Mouse (Mus musculus): ENCODE measurements around the gene Rrp12. TPM values are rescaled to one million over a fixed set of nuclear protein-coding genes. Genes with fewer than 3 reads are reported as not detected.

The Rrp12 gene
- polyA plus RNA-seq, 1 experiment from 2014 or later, result 10.7 TPM

GRCm38 (mm10) chr19:41908736-41909135 lies 12.8 kb upstream of the Rrp12 start:
- ATAC-seq (ENCODE audit: low read depth), result no peak
- WGBS, result 92% methylated on average over 3 of the region's 3 CpGs
- peaks cover 11% of the 10 kb centered on the region for H3K4me1 ChIP-seq (ENCODE audit: control insufficient read depth, insufficient read depth, low read length)
- no peak overlapping the region for H3K4me3 ChIP-seq (ENCODE audit: low read depth, low read length)
- H3K36me3 ChIP-seq (ENCODE audit: control insufficient read depth, insufficient read depth, low read length), result no peaks in the 10 kb centered on the region
- no peak overlapping the region for H3K27ac ChIP-seq (ENCODE audit: low read depth, low read length)
- H3K27me3 ChIP-seq (ENCODE audit: control insufficient read depth, insufficient read depth, low read length), result no peaks in the 10 kb centered on the region
- H3K9ac ChIP-seq (replicated peaks; ENCODE audit: low read depth, low read length), result no peak overlapping the region
- H3K4me2 ChIP-seq (ENCODE audit: low read depth, low read length), result no peak overlapping the region
- no peaks in the 10 kb centered on the region for H3K9me3 ChIP-seq (ENCODE audit: control insufficient read depth, low read length)

- H3K9ac ChIP-seq (replicated peaks; ENCODE audit: low read depth, low read length), result no peak overlapping the region
- WGBS, result 68% methylated on average over 8 of the region's 8 CpGs
- H3K36me3 ChIP-seq (ENCODE audit: control insufficient read depth, insufficient read depth, low read length), result no peaks in the 10 kb centered on the region
- no peaks in the 10 kb centered on the region for H3K4me1 ChIP-seq (ENCODE audit: control insufficient read depth, insufficient read depth, low read length)
- no peak overlapping the region for H3K4me2 ChIP-seq (ENCODE audit: low read depth, low read length)
- ATAC-seq (ENCODE audit: low read depth), result no peak
- no peak overlapping the region for H3K4me3 ChIP-seq (ENCODE audit: low read depth, low read length)
- no peak overlapping the region for H3K27ac ChIP-seq (ENCODE audit: low read depth, low read length)
- H3K9me3 ChIP-seq (ENCODE audit: control insufficient read depth, low read length), result no peaks in the 10 kb centered on the region
- no peaks in the 10 kb centered on the region for H3K27me3 ChIP-seq (ENCODE audit: control insufficient read depth, insufficient read depth, low read length)
Measured at GRCm38 (mm10) chr19:41907079-41907760, 11.2 kb upstream of the Rrp12 start.

- Histone ChIP-seq H3K4me3 (ENCODE audit: low read depth, low read length) (no peak overlapping the region), H3K27me3 (ENCODE audit: control insufficient read depth, insufficient read depth, low read length) (no peaks in the 10 kb centered on the region), H3K4me1 (ENCODE audit: control insufficient read depth, insufficient read depth, low read length) (no peaks in the 10 kb centered on the region), H3K4me2 (ENCODE audit: low read depth, low read length) (no peak overlapping the region), H3K36me3 (ENCODE audit: control insufficient read depth, insufficient read depth, low read length) (no peaks in the 10 kb centered on the region), H3K9me3 (ENCODE audit: control insufficient read depth, low read length) (no peaks in the 10 kb centered on the region), H3K27ac (ENCODE audit: low read depth, low read length) (no peak overlapping the region), H3K9ac (replicated peaks; ENCODE audit: low read depth, low read length) (no peak overlapping the region)
- 71% methylated on average over 6 of the region's 6 CpGs for WGBS
- ATAC-seq (ENCODE audit: low read depth), result no peak
Measured at GRCm38 (mm10) chr19:41906311-41907078, 10.5 kb upstream of the Rrp12 start.

GRCm38 (mm10) chr19:41905246-41905645 lies 9.3 kb upstream of the Rrp12 start:
- H3K9ac ChIP-seq (replicated peaks; ENCODE audit: low read depth, low read length), result no peak overlapping the region
- no peaks in the 10 kb centered on the region for H3K4me1 ChIP-seq (ENCODE audit: control insufficient read depth, insufficient read depth, low read length)
- H3K4me2 ChIP-seq (ENCODE audit: low read depth, low read length), result no peak overlapping the region
- 90% methylated on average over 2 of the region's 2 CpGs for WGBS
- no peaks in the 10 kb centered on the region for H3K9me3 ChIP-seq (ENCODE audit: control insufficient read depth, low read length)
- ATAC-seq (ENCODE audit: low read depth), result no peak
- H3K36me3 ChIP-seq (ENCODE audit: control insufficient read depth, insufficient read depth, low read length), result no peaks in the 10 kb centered on the region
- no peak overlapping the region for H3K27ac ChIP-seq (ENCODE audit: low read depth, low read length)
- H3K27me3 ChIP-seq (ENCODE audit: control insufficient read depth, insufficient read depth, low read length), result no peaks in the 10 kb centered on the region
- no peak overlapping the region for H3K4me3 ChIP-seq (ENCODE audit: low read depth, low read length)

GRCm38 (mm10) chr19:41902848-41903593 lies 7.0 kb upstream of the Rrp12 start:
- 89% methylated on average over 10 of the region's 10 CpGs for WGBS
- Histone ChIP-seq H3K4me3 (ENCODE audit: low read depth, low read length) (no peak overlapping the region), H3K9me3 (ENCODE audit: control insufficient read depth, low read length) (no peaks in the 10 kb centered on the region), H3K27me3 (ENCODE audit: control insufficient read depth, insufficient read depth, low read length) (no peaks in the 10 kb centered on the region), H3K36me3 (ENCODE audit: control insufficient read depth, insufficient read depth, low read length) (no peaks in the 10 kb centered on the region), H3K27ac (ENCODE audit: low read depth, low read length) (no peak overlapping the region), H3K4me1 (ENCODE audit: control insufficient read depth, insufficient read depth, low read length) (no peaks in the 10 kb centered on the region), H3K9ac (replicated peaks; ENCODE audit: low read depth, low read length) (no peak overlapping the region), H3K4me2 (ENCODE audit: low read depth, low read length) (no peak overlapping the region)
- no peak for ATAC-seq (ENCODE audit: low read depth)

GRCm38 (mm10) chr19:41901696-41902095 lies 5.7 kb upstream of the Rrp12 start:
- no peak for ATAC-seq (ENCODE audit: low read depth)
- 32% methylated on average over 2 of the region's 2 CpGs for WGBS
- H3K9me3 ChIP-seq (ENCODE audit: control insufficient read depth, low read length), result no peaks in the 10 kb centered on the region
- no peak overlapping the region for H3K4me2 ChIP-seq (ENCODE audit: low read depth, low read length)
- H3K9ac ChIP-seq (replicated peaks; ENCODE audit: low read depth, low read length), result 0 out of 2 replicates have a peak overlapping the region, but pooled peaks have one; percentile 4
- no peak overlapping the region for H3K27ac ChIP-seq (ENCODE audit: low read depth, low read length)
- 0 out of 2 replicates have a peak, but pooled peaks cover 2% of the 10 kb centered on the region for H3K4me1 ChIP-seq (ENCODE audit: control insufficient read depth, insufficient read depth, low read length)
- no peak overlapping the region for H3K4me3 ChIP-seq (ENCODE audit: low read depth, low read length)
- H3K36me3 ChIP-seq (ENCODE audit: control insufficient read depth, insufficient read depth, low read length), result no peaks in the 10 kb centered on the region
- H3K27me3 ChIP-seq (ENCODE audit: control insufficient read depth, insufficient read depth, low read length), result no peaks in the 10 kb centered on the region

- ATAC-seq (ENCODE audit: low read depth), result no peak
- WGBS, result 85% methylated on average over 8 of the region's 8 CpGs
- H3K9ac ChIP-seq (replicated peaks; ENCODE audit: low read depth, low read length), result no peak overlapping the region
- no peaks in the 10 kb centered on the region for H3K27me3 ChIP-seq (ENCODE audit: control insufficient read depth, insufficient read depth, low read length)
- H3K4me1 ChIP-seq (ENCODE audit: control insufficient read depth, insufficient read depth, low read length), result peaks cover 4% of the 10 kb centered on the region; the same call in 1 of the 2 replicates
- no peaks in the 10 kb centered on the region for H3K36me3 ChIP-seq (ENCODE audit: control insufficient read depth, insufficient read depth, low read length)
- H3K4me3 ChIP-seq (ENCODE audit: low read depth, low read length), result no peak overlapping the region
- H3K9me3 ChIP-seq (ENCODE audit: control insufficient read depth, low read length), result no peaks in the 10 kb centered on the region
- H3K27ac ChIP-seq (ENCODE audit: low read depth, low read length), result no peak overlapping the region
- H3K4me2 ChIP-seq (ENCODE audit: low read depth, low read length), result no peak overlapping the region
Measured at GRCm38 (mm10) chr19:41900495-41901090, 4.6 kb upstream of the Rrp12 start.

GRCm38 (mm10) chr19:41898860-41899259 lies 2.9 kb upstream of the Rrp12 start:
- Histone ChIP-seq H3K27ac (ENCODE audit: low read depth, low read length) (no peak overlapping the region), H3K27me3 (ENCODE audit: control insufficient read depth, insufficient read depth, low read length) (no peaks in the 10 kb centered on the region), H3K4me1 (ENCODE audit: control insufficient read depth, insufficient read depth, low read length) (peaks cover 13% of the 10 kb centered on the region), H3K9me3 (ENCODE audit: control insufficient read depth, low read length) (no peaks in the 10 kb centered on the region), H3K36me3 (ENCODE audit: control insufficient read depth, insufficient read depth, low read length) (no peaks in the 10 kb centered on the region), H3K9ac (replicated peaks; ENCODE audit: low read depth, low read length) (no peak overlapping the region), H3K4me3 (ENCODE audit: low read depth, low read length) (no peak overlapping the region), H3K4me2 (ENCODE audit: low read depth, low read length) (no peak overlapping the region)
- ATAC-seq (ENCODE audit: low read depth), result no peak
- 51% methylated on average over 4 of the region's 4 CpGs for WGBS

All from neural tube, embryonic 14.5 days (tissue).